Mouse (Mus musculus): ENCODE results near the gene Phldb1. TPM values are rescaled to one million over a fixed set of nuclear protein-coding genes. Genes with fewer than 3 reads are reported as not detected.

Gene Phldb1
- polyA plus RNA-seq, 1 experiment from 2014 or later: 36.3 TPM

DNA sequence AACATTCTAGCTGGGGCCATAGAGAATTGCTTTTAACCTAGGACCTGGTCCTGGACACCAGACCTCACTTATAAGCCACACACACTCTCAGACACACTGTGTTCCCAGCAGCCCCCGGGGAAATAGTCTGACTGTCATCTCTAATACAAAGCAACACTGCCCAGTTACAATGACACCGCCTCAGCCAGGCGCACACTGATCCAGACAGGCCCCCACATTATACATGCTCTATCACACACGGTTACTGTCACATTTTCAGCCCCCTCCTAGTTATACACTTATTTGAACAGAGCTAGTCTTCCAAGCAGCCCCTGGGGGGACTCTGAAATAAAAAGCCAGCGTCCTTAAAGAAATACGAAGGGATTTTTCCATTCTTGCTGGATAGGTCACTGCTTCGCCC is 12.4 kb downstream of the Phldb1 start:
- Histone ChIP-seq H3K27ac (ENCODE audit: low read depth, low read length) (peak overlapping the region; percentile 73), H3K9me3 (ENCODE audit: control insufficient read depth, low read length) (no peaks in the 10 kb centered on the region), H3K36me3 (ENCODE audit: control insufficient read depth, insufficient read depth, low read length) (no peaks in the 10 kb centered on the region), H3K9ac (ENCODE audit: low read depth, low read length) (no peak overlapping the region), H3K27me3 (ENCODE audit: control insufficient read depth, insufficient read depth, low read length) (no peaks in the 10 kb centered on the region), H3K4me2 (replicated peaks; ENCODE audit: low read depth, low read length) (no peak overlapping the region), H3K4me1 (replicated peaks; ENCODE audit: control insufficient read depth, insufficient read depth, low read length) (peaks cover 16% of the 10 kb centered on the region; the same call in 1 of the 2 replicates), H3K4me3 (ENCODE audit: low read depth, low read length) (no peak overlapping the region)
- 71% methylated on average over 7 of the region's 7 CpGs for WGBS
- no peak for ATAC-seq (ENCODE audit: low FRiP score)
- peak; percentile 32 for DNase-seq (ENCODE audit: low spot score)

DNA sequence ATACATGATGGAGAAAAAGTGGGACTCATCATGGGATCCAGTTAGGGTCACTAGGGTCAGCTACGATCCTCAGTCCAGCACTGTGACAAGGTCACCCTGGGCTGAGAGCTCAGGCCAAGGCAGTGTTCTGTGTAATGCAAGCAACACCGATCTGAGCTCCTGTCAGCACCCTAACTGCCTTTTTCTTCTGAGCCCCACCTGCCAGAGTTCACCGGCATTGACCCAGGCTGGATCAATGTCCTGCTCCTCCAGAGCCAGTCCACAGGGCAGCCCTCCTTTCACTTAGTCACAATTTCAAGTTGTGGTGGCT is 13.2 kb downstream of the Phldb1 start:
- no peak for DNase-seq (ENCODE audit: low spot score)
- peaks cover 16% of the 10 kb centered on the region; the same call in 1 of the 2 replicates for H3K4me1 ChIP-seq (replicated peaks; ENCODE audit: control insufficient read depth, insufficient read depth, low read length)
- WGBS: 84% methylated on average over 3 of the region's 3 CpGs
- no peak overlapping the region; the same call in 1 of the 2 replicates for H3K4me3 ChIP-seq (ENCODE audit: low read depth, low read length)
- peak overlapping the region; percentile 52; the same call in 1 of the 2 replicates for H3K4me2 ChIP-seq (replicated peaks; ENCODE audit: low read depth, low read length)
- ATAC-seq (ENCODE audit: low FRiP score): peak; percentile 18
- H3K36me3 ChIP-seq (ENCODE audit: control insufficient read depth, insufficient read depth, low read length): no peaks in the 10 kb centered on the region
- no peaks in the 10 kb centered on the region for H3K27me3 ChIP-seq (ENCODE audit: control insufficient read depth, insufficient read depth, low read length)
- H3K27ac ChIP-seq (ENCODE audit: low read depth, low read length): 0 out of 2 replicates have a peak overlapping the region, but pooled peaks have one; percentile 76
- H3K9ac ChIP-seq (ENCODE audit: low read depth, low read length): peak overlapping the region; percentile 85; the same call in 1 of the 2 replicates
- H3K9me3 ChIP-seq (ENCODE audit: control insufficient read depth, low read length): no peaks in the 10 kb centered on the region

DNA sequence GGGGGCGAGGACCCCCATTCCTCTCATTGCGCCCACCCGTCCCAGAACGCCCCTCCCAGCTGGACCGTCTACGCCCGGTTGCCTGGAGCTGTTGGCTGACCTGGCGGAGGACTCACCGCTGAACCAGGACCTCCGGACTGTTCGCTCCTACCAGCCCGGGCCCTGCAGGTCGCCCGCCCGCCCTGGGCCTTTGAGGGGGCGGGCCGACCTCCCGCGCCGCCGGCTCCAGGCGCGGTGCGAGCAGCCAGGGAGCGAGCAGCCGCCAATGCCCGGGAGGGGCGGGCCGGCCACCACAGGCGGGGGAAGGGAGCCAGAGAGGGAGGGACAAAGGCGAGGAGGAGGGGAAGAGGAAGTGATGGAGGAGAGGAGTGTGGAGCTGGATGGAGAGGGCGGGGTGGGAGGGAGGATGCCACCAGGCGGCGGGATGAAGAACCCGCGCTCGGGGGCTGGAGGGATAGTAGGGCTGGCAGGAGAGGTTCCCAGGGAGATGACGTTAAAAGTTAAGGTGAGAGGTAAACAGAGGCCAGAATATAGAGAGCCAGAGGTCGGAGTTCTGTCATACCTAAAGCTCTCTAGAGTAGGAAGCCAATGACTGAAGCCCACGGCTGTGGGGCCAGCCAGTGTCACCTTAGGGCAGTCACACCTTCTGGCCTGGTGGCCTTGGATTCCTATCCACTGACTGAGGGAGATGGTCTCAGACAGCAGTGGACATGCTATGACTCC is 13.7 kb downstream of the Phldb1 start:
- ATAC-seq (ENCODE audit: low FRiP score): peak; percentile 84
- Histone ChIP-seq H3K9ac (ENCODE audit: low read depth, low read length) (peak overlapping the region; percentile 85), H3K4me3 (ENCODE audit: low read depth, low read length) (peak overlapping the region; percentile 59), H3K36me3 (ENCODE audit: control insufficient read depth, insufficient read depth, low read length) (no peaks in the 10 kb centered on the region), H3K27me3 (ENCODE audit: control insufficient read depth, insufficient read depth, low read length) (no peaks in the 10 kb centered on the region), H3K27ac (ENCODE audit: low read depth, low read length) (peak overlapping the region; percentile 76), H3K4me2 (replicated peaks; ENCODE audit: low read depth, low read length) (peak overlapping the region; percentile 52), H3K4me1 (replicated peaks; ENCODE audit: control insufficient read depth, insufficient read depth, low read length) (peaks cover 14% of the 10 kb centered on the region; the same call in 1 of the 2 replicates), H3K9me3 (ENCODE audit: control insufficient read depth, low read length) (no peaks in the 10 kb centered on the region)
- DNase-seq (ENCODE audit: low spot score): peak; percentile 85
- 1% methylated on average over 36 of the region's 40 CpGs for WGBS

DNA sequence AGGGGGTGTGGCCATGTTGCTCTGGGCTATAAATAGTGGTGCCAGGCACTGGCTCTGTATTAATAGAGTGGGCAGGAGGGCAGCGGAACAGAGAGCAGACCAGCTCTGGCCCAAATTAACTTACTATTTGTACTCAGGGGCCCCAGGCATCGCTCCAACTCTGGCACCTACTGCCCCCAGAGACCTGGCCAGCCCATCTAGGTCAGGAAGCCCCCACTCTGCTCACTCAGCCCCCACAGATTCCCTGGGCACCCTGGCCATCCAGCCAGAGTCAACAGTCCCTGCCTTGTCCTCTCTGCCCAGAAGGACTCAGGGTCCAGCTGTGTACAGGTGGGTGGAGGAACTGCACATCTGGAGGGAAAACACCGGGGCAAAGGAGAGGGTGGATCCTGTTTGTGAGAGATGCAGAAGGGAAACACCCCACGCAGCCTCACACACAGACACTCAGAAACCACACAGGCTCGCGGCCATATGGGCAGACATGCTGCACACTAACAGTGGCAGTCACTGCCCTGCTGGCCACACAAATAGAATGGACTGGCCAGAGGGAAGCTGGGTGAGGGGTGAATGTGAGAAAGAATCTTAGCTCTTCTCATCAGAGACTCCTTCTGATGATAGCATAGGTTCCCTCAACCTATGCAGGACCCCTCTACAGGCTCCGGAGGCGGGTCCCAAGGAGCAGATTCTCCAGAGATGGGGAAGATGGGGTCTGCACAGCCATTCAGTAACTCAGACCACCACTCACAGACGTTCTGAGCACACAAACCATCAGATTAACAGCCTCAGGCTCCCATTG is 14.4 kb downstream of the Phldb1 start:
- Histone ChIP-seq H3K9me3 (ENCODE audit: control insufficient read depth, low read length) (no peaks in the 10 kb centered on the region), H3K27me3 (ENCODE audit: control insufficient read depth, insufficient read depth, low read length) (no peaks in the 10 kb centered on the region), H3K36me3 (ENCODE audit: control insufficient read depth, insufficient read depth, low read length) (no peaks in the 10 kb centered on the region), H3K4me2 (replicated peaks; ENCODE audit: low read depth, low read length) (peak overlapping the region; percentile 52), H3K4me3 (ENCODE audit: low read depth, low read length) (peak overlapping the region; percentile 59), H3K4me1 (replicated peaks; ENCODE audit: control insufficient read depth, insufficient read depth, low read length) (peaks cover 12% of the 10 kb centered on the region; the same call in 1 of the 2 replicates), H3K9ac (ENCODE audit: low read depth, low read length) (peak overlapping the region; percentile 85), H3K27ac (ENCODE audit: low read depth, low read length) (peak overlapping the region; percentile 76)
- DNase-seq (ENCODE audit: low spot score) (no peak), ATAC-seq (ENCODE audit: low FRiP score) (peak; percentile 43)
- 21% methylated on average over 9 of the region's 9 CpGs for WGBS

DNA sequence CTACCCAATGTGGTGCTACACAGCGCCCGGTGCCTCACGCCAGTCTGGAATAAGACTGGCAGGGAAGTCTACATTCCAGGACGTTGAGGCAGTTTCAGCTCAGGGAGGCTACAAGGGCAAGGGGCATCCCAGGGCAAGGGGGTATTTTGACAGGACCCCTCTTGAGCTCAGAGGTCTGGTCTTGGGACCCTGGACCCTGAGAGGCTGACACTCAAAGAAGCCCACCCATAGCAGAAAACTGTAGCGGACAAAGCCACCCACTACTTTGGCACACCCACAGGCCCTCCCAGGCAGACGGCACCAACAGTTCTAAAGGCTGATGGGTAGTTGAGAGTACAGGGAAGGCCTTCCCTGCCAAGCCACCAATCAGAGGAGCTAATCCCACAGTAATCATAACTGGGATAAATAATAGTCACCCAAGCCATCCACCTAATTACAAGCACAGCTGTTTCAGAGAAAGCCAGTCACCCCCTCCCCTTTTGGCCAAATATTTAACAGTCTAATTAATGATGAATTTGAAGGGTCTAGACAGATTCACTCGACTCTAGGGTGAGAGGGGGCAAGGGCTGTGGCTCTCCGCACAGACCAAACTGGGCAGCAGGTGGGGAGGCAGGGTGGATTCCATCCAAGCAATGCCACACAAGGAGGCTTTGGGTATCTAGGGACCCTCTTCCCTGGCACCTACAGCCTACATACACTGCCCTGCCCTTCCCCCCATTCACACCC is 15.2 kb downstream of the Phldb1 start:
- 83% methylated on average over 8 of the region's 8 CpGs for WGBS
- DNase-seq (ENCODE audit: low spot score): no peak
- H3K27me3 ChIP-seq (ENCODE audit: control insufficient read depth, insufficient read depth, low read length): no peaks in the 10 kb centered on the region
- 0 out of 2 replicates have a peak, but pooled peaks cover 4% of the 10 kb centered on the region for H3K36me3 ChIP-seq (ENCODE audit: control insufficient read depth, insufficient read depth, low read length)
- H3K4me3 ChIP-seq (ENCODE audit: low read depth, low read length): peak overlapping the region; percentile 59
- H3K4me1 ChIP-seq (replicated peaks; ENCODE audit: control insufficient read depth, insufficient read depth, low read length): peaks cover 12% of the 10 kb centered on the region; the same call in 1 of the 2 replicates
- H3K9me3 ChIP-seq (ENCODE audit: control insufficient read depth, low read length): no peaks in the 10 kb centered on the region
- peak overlapping the region; percentile 52 for H3K4me2 ChIP-seq (replicated peaks; ENCODE audit: low read depth, low read length)
- H3K9ac ChIP-seq (ENCODE audit: low read depth, low read length): peak overlapping the region; percentile 85; the same call in 1 of the 2 replicates
- no peak for ATAC-seq (ENCODE audit: low FRiP score)
- H3K27ac ChIP-seq (ENCODE audit: low read depth, low read length): no peak overlapping the region

DNA sequence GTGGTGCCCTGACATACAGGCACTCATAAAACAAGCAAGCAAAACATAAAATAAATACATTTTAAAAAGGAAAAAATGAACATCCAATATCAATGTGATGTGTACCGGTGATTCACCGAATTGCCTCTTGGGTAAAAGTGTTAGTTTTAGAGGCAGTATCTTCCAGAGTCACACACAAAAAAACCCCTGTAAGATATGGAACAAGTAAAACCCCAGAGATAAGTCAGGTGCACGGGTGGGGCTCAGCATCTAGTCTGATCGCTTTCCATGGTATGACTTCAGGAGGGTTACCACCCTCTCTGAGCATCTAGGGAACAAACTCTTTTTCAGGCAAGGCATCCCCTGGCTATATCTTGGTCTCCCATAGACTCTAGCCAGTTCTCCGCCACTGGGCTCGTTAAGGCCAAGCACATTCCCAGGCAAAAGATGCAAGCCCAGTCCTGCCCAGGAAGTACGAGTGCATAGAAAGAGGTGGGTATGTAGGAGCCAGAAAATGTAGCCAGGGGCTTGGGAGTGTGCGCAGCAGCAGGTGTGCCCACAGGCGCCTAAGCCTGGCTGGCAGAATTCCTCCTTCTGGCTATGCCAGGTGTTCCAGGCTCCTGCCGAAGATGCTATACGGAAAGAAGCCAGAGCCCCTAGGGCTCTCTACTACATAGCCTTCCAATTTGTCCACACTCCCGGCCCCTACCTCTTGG is 15.9 kb downstream of the Phldb1 start:
- ATAC-seq (ENCODE audit: low FRiP score): no peak
- WGBS: 93% methylated on average over 12 of the region's 12 CpGs
- H3K4me3 ChIP-seq (ENCODE audit: low read depth, low read length): no peak overlapping the region
- 0 out of 2 replicates have a peak, but pooled peaks cover 4% of the 10 kb centered on the region for H3K36me3 ChIP-seq (ENCODE audit: control insufficient read depth, insufficient read depth, low read length)
- H3K4me1 ChIP-seq (replicated peaks; ENCODE audit: control insufficient read depth, insufficient read depth, low read length): peaks cover 10% of the 10 kb centered on the region; the same call in 1 of the 2 replicates
- no peaks in the 10 kb centered on the region for H3K9me3 ChIP-seq (ENCODE audit: control insufficient read depth, low read length)
- H3K27me3 ChIP-seq (ENCODE audit: control insufficient read depth, insufficient read depth, low read length): no peaks in the 10 kb centered on the region
- no peak for DNase-seq (ENCODE audit: low spot score)
- no peak overlapping the region for H3K27ac ChIP-seq (ENCODE audit: low read depth, low read length)
- H3K9ac ChIP-seq (ENCODE audit: low read depth, low read length): no peak overlapping the region
- no peak overlapping the region; the same call in 1 of the 2 replicates for H3K4me2 ChIP-seq (replicated peaks; ENCODE audit: low read depth, low read length)

DNA sequence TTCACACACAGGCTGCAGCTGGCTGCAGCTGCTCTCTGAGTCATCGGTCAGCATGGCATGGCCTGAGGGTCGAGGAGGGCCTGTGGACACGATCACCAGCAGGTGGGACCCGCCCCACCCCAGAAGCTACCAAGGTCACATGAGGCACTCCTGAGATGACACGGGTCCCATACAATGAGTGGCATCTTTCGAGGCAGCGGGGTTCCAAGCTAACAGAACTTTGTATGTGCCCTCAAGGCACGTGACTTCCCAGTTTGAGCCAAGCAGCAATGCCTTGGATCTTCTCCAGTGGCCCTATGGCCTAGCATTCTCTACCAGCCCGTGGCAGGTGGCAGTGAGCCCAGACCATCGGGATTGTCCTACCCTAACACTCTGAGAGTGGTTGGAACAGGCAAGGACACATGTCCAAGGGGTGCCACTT is 17.2 kb downstream of the Phldb1 start:
- no peak overlapping the region for H3K9ac ChIP-seq (ENCODE audit: low read depth, low read length)
- DNase-seq (ENCODE audit: low spot score): no peak
- no peaks in the 10 kb centered on the region for H3K9me3 ChIP-seq (ENCODE audit: control insufficient read depth, low read length)
- H3K4me3 ChIP-seq (ENCODE audit: low read depth, low read length): no peak overlapping the region
- 87% methylated on average over 10 of the region's 10 CpGs for WGBS
- H3K27me3 ChIP-seq (ENCODE audit: control insufficient read depth, insufficient read depth, low read length): no peaks in the 10 kb centered on the region
- ATAC-seq (ENCODE audit: low FRiP score): no peak
- H3K36me3 ChIP-seq (ENCODE audit: control insufficient read depth, insufficient read depth, low read length): 0 out of 2 replicates have a peak, but pooled peaks cover 4% of the 10 kb centered on the region
- no peak overlapping the region for H3K27ac ChIP-seq (ENCODE audit: low read depth, low read length)
- H3K4me1 ChIP-seq (replicated peaks; ENCODE audit: control insufficient read depth, insufficient read depth, low read length): peaks cover 8% of the 10 kb centered on the region; the same call in 1 of the 2 replicates
- no peak overlapping the region for H3K4me2 ChIP-seq (replicated peaks; ENCODE audit: low read depth, low read length)

All from hindbrain, embryonic 11.5 days (tissue).